Mouse (Mus musculus) erythroblast, embryonic 14.5 days (primary cell): ENCODE data around the gene Iqcn. TPM values are rescaled to one million over a fixed set of nuclear protein-coding genes. Genes with fewer than 3 reads are reported as not detected.

Experiments used
- H3K27me3 ChIP-seq: 2 replicates; pipeline ENCODE4 v1.6.1; 2012; ENCODE audit warnings: inconsistent platforms; ENCODE audit not compliant: control insufficient read depth
- H3K36me3 ChIP-seq: 2 replicates; pipeline ENCODE4 v1.6.1; 2012; ENCODE audit warnings: mild to moderate bottlenecking, inconsistent platforms; ENCODE audit not compliant: control insufficient read depth
- H3K4me1 ChIP-seq: 2 replicates; pipeline ENCODE4 v1.6.1; 2012; ENCODE audit warnings: inconsistent platforms; ENCODE audit not compliant: control insufficient read depth
- H3K4me3 ChIP-seq: replicated peaks from 2 replicates; pipeline ENCODE3; 2012; ENCODE audit warnings: moderate library complexity, mild to moderate bottlenecking, inconsistent platforms
- H3K9me3 ChIP-seq: 2 replicates; pipeline ENCODE4 v1.6.1; 2012; ENCODE audit warnings: low read length, inconsistent platforms, mixed read lengths; ENCODE audit not compliant: control insufficient read depth
- GATA1 ChIP-seq: IDR thresholded peaks from 2 replicates; pipeline ENCODE4 v1.6.1; 2012; ENCODE audit warnings: low read length, inconsistent platforms, mixed read lengths
- TAL1 ChIP-seq: IDR thresholded peaks from 3 replicates; pipeline ENCODE4 v1.6.1; 2012; ENCODE audit warnings: low read length, inconsistent platforms, mixed read lengths
- polyA plus RNA-seq: library from polyadenylated mRNA; stranded (reverse); fragments of >175 nt; gene quantifications from 2 replicates; pipeline ENCODE4 v1.2.3, GENCODE M21; 2012

Gene Iqcn
- polyA plus RNA-seq, 1 experiment, result not detected

DNA sequence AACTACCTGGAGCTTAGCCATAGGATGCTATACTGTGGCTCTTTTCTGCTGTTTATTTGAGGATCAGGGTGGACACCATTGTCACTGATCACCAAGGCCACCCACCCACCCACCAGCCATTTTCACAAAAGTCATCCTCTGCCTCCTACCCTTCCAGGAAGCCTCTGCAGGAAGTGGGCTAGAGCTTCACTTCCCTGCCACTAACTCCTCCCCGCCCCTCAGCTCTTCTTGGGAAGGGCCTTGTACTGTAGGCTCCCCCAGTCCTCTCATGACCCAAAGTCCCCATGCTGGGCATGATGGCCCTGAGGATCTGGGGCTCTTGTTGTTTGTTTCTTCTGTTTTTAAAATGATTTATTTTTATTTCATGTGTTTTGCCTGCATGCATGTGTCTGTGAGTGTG lies 27.9 kb upstream of the Iqcn start:
- H3K4me1 ChIP-seq, result peaks cover 82% of the 10 kb centered on the region
- peaks cover 7% of the 10 kb centered on the region for H3K9me3 ChIP-seq
- peaks cover 57% of the 10 kb centered on the region for H3K36me3 ChIP-seq
- H3K4me3 ChIP-seq, result no peak overlapping the region
- no peaks in the 10 kb centered on the region for H3K27me3 ChIP-seq
- no peak for TF ChIP-seq TAL1
- TF ChIP-seq GATA1, result no peak

DNA sequence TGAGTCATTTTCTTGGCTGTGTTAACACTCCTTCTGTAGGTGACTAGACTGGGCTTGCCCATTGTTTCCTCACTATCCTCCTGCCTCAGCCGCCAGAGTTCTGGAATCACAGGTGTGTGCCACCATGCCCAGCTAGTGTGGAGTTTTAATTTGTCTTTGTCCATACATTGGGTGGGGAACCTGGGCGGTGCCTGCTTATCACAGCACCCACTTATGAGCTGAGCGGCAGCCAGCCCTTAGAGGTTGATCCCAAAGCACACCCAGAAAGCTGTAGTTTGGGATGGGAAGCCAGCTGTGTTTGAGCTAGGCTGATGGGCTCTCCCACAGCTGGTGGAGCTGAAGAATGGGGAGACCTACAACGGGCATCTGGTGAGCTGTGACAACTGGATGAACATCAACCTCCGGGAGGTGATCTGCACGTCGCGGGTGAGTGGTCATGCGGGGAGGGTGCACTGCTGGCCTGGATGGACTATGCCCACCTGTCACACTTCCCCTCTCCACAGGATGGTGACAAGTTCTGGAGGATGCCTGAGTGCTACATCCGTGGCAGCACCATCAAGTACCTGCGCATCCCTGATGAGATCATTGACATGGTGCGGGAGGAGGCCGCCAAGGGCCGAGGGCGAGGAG lies 25.7 kb upstream of the Iqcn start:
- TF ChIP-seq GATA1, result no peak
- no peak for TF ChIP-seq TAL1
- peaks cover 60% of the 10 kb centered on the region for H3K36me3 ChIP-seq
- H3K4me3 ChIP-seq, result peak overlapping the region; percentile 28
- peaks cover 89% of the 10 kb centered on the region for H3K4me1 ChIP-seq
- no peaks in the 10 kb centered on the region; the same call in 1 of the 2 replicates for H3K27me3 ChIP-seq
- H3K9me3 ChIP-seq, result peaks cover 7% of the 10 kb centered on the region

DNA sequence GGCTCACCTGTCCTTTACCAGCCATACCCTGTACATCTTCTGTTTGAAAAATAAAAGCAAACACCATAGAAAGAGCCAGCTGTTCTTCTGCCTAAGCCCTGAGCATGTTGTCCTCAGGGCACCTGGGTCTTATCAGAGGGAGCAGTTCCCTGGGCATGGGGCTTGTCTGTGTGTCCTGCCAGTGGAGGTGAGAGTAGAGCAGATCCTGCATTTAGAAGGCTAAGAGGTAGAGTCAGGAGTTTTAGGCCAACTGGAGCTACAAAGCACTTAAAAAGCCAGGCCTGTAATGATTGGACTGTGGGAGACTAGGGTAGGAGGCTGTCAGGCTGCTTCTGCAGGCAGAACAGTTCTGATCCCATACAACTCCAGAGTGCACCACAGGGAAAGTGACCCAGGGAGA lies 24.6 kb upstream of the Iqcn start:
- Histone ChIP-seq H3K4me3 (no peak overlapping the region), H3K27me3 (peaks cover 3% of the 10 kb centered on the region; the same call in 1 of the 2 replicates), H3K36me3 (peaks cover 60% of the 10 kb centered on the region), H3K4me1 (peaks cover 85% of the 10 kb centered on the region), H3K9me3 (peaks cover 7% of the 10 kb centered on the region)
- TF ChIP-seq GATA1, result no peak
- TF ChIP-seq TAL1, result no peak

DNA sequence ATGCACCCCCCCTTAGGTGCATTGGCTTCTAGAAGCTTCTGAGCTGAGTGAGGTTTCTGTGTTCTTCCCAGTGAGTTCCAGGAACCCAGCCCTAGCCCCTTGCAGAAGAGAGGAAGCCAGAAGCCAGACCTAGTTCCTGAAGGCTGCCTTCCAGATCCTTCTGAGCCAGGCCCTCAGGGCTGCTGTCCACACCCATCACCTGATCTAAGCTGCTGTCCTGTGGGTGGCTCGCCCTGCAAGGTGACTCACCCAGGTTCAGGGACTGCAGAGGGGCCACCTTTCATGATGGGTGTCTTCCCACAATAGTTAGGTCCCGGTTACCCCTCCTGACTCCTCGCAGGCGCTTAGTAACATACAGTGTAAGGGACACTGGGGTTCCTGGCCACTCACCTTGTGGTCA lies 23.9 kb upstream of the Iqcn start:
- H3K36me3 ChIP-seq, result peaks cover 57% of the 10 kb centered on the region
- TF ChIP-seq GATA1 (no peak), TAL1 (no peak)
- H3K4me3 ChIP-seq, result no peak overlapping the region
- H3K9me3 ChIP-seq, result peaks cover 7% of the 10 kb centered on the region
- H3K4me1 ChIP-seq, result peaks cover 78% of the 10 kb centered on the region
- H3K27me3 ChIP-seq, result peaks cover 10% of the 10 kb centered on the region

DNA sequence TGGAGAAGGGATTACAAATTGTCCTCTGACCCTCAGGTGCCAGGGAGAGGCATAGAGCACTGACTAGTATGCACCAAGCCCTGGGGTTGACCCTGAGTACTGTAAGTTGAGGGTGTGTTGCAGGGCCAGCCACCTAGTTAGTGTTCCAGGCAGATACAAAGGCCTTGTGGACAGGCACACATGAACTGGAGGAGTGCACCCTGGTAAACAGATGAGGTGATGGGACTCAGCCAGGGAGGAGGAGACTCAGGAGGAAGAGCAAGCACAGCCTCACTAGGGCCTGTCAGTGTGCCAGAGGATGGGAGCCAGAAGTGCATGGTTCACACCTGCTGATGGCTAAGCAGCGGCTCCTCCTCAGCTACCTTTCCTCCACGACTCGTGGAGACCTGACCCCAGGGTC lies 23.2 kb upstream of the Iqcn start:
- Histone ChIP-seq H3K27me3 (peaks cover 12% of the 10 kb centered on the region), H3K36me3 (peaks cover 54% of the 10 kb centered on the region), H3K4me3 (no peak overlapping the region), H3K4me1 (peaks cover 72% of the 10 kb centered on the region), H3K9me3 (peaks cover 7% of the 10 kb centered on the region)
- TF ChIP-seq TAL1 (no peak), GATA1 (no peak)

DNA sequence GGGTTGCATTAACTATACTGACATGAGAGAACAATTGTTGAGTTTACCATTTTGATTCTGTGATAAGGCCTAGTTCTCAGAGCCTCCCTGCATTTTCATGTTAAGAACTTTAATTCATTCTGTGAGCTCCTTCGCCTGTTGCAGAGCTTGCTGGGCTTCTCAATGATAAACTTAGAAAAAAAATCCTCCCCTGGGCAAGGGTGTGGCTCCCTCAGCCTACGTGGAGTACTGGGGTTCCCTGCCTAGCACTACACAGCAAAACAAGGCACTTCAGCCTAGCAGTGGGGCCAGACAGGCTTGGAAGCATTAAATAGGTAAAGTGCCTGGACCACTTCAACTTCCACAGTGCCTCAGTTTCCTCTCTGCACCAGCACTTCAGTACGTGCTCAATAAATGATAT lies 21.8 kb upstream of the Iqcn start:
- Histone ChIP-seq H3K36me3 (peaks cover 41% of the 10 kb centered on the region), H3K4me3 (no peak overlapping the region), H3K9me3 (peaks cover 7% of the 10 kb centered on the region), H3K4me1 (peaks cover 62% of the 10 kb centered on the region), H3K27me3 (peaks cover 15% of the 10 kb centered on the region)
- no peak for TF ChIP-seq GATA1
- TF ChIP-seq TAL1, result no peak

DNA sequence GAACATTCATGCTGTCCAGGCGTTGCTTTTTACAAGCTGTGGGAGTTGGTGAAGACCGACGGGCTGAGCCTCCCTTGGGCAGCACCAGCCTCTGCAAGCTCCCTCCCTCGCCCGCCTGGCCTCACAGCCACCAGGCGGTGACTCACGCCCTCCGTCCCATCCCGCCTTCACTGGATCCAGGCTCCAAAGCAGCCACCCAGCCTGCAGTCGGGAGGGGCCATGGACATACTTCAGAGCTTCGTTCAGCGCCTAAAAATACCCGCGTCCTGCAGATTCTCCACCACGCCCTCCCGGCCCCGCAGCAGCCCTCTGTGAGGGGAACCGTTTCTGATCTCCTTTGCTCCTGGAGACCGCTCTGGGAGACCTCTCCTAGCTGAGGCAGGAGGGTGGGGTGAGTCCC lies 21.1 kb upstream of the Iqcn start:
- no peak overlapping the region for H3K4me3 ChIP-seq

DNA sequence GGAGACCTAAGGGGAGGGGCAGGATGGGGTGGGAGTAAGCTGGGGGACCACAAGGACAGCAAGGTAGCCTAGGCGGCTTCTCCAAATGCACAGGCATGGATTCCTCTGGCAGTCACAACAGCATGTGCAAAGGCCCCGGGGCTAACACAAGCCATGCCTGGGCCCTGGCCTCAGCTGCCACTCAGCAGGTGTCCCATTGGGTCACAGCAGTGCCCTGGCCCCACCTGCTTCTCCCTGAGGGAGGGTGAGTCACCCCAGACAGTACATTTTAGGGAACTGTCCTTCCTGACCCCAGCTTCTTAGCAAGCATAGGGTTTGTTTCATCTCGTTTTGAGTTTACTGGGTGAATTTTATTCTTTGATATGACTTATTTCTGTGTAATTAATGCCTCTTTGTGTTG lies 20.6 kb upstream of the Iqcn start:
- TF ChIP-seq GATA1, result no peak
- Histone ChIP-seq H3K36me3 (peaks cover 29% of the 10 kb centered on the region), H3K4me1 (peaks cover 52% of the 10 kb centered on the region), H3K27me3 (peaks cover 15% of the 10 kb centered on the region), H3K4me3 (no peak overlapping the region), H3K9me3 (peaks cover 7% of the 10 kb centered on the region)

More for the DNA sequence above, 21.1 kb upstream of the Iqcn start:
- Histone ChIP-seq H3K4me1 (peaks cover 57% of the 10 kb centered on the region), H3K9me3 (peaks cover 7% of the 10 kb centered on the region), H3K27me3 (peaks cover 15% of the 10 kb centered on the region), H3K36me3 (peaks cover 34% of the 10 kb centered on the region)
- TF ChIP-seq GATA1 (no peak), TAL1 (no peak)

DNA sequence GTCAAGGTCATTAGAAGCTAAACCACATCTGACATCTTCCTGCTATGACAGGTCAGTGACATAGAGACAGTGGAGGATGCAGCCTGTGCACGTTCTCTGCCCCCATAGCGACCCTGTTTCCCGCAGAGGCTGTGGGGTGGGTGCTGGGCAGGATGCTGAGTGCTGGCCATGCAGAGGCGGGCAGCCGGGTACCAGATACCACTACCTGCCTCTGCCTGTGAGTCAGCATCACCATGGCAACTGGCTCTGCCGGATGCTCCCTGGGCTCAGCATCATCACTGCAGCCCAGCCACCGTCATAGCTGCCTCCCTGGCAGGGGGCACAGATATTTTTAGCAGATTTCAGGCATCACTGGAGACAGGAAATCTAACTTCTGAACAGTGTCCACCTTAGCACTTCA lies 19.0 kb upstream of the Iqcn start:
- Histone ChIP-seq H3K27me3 (peaks cover 15% of the 10 kb centered on the region), H3K4me3 (no peak overlapping the region), H3K9me3 (no peaks in the 10 kb centered on the region), H3K36me3 (peaks cover 13% of the 10 kb centered on the region), H3K4me1 (peaks cover 36% of the 10 kb centered on the region)
- no peak for TF ChIP-seq GATA1
- no peak for TF ChIP-seq TAL1

DNA sequence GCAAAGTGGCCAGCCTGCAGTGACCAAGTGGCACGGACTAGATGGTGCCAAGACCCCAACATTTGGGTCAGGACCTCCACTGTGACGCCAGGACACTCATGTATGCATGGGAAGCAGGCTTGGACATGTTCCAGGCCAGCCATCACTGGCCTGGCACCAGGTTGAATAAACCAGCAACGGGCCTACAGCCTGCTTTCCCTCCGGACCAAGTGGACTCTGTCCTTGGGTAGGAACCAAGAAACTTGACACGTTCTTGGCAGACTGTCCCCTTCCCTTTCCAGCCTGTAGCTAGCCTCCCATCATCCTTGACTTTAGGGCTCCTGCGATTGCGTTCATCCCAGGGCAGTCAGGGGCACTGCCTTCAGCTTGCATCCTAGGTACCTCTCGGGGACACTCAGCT lies 15.7 kb upstream of the Iqcn start:
- Histone ChIP-seq H3K4me1 (peaks cover 19% of the 10 kb centered on the region), H3K4me3 (no peak overlapping the region), H3K9me3 (no peaks in the 10 kb centered on the region), H3K27me3 (peaks cover 33% of the 10 kb centered on the region), H3K36me3 (no peaks in the 10 kb centered on the region)
- TF ChIP-seq TAL1, result no peak
- TF ChIP-seq GATA1, result no peak
